In the genomic region with DNA sequence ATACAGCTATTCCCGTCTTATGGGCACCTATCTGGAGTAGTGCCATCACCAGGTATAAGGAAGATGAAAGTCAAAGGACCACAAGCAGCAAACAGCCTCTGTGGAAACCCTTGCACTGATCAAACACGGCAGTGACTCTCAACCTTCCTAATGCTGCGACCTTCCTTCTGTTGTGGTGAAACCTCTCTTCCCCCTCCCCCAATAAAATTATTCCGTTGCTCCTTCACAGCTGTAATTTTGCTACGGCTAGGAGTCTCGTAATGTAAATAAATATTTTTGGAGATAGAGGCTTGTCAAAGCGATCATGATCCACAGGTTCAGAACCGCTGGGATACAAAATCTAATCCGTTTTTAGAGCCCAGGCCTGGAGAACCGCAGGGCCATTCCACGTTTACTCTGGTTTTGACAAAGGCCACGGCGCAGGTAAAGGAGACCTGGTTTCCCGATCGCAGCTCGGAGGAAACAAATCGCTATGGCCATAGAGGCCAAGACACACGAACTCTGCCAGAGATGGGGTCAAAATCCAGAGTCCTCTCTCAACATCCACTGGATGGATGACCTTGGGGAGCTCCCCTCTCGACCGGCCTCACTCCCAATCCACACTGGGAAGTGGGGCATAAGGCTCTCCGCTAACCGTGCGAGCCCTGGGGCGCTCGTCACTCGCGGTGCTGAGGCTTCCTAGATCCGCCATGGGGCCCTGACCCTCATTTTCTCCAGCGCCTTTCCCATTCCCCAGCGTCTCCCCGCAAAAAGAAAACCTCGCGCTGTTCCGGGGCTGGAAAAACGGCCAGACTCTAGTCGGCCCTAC, we compare ENCODE assay signal across 8 mouse cellular contexts. TPM values are rescaled to one million over a fixed set of nuclear protein-coding genes. Genes with fewer than 3 reads are reported as not detected.
A peak's percentile ranks its signal among the peaks of the same experiment; 100 is the strongest.
DNase-seq lines count a peak whose midpoint lies in the region; ATAC-seq and TF ChIP-seq lines count a peak whose summit lies in the region.

No protein-coding gene starts in this region.

- H3K36me3 ChIP-seq in thymus, adult 2 months (ENCODE audit: control insufficient read depth, insufficient read depth, low read length), result peaks cover 4% of the 10 kb centered on the region

- H3K27me3 ChIP-seq in thymus, adult 2 months (ENCODE audit: control insufficient read depth, insufficient read depth, low read length), result no peaks in the 10 kb centered on the region

- H3K4me3 ChIP-seq in thymus, adult 2 months (ENCODE audit: control insufficient read depth, insufficient read depth, low read length), result peak overlapping the region; percentile 74

- peak; percentile 69 for ATAC-seq in erythroblast, adult 5-6 weeks (replicated peaks; ENCODE audit: low FRiP score, poor library complexity, severe bottlenecking)
- peak; percentile 42 for ATAC-seq in megakaryocyte-erythroid progenitor cell, adult 5-6 weeks (replicated peaks; ENCODE audit: low FRiP score, low TSS enrichment, poor library complexity, severe bottlenecking)

- TF ChIP-seq POLR2A in thymus, adult 2 months (IDR thresholded peaks at IDR 0.05; ENCODE audit: control insufficient read depth, extremely low read depth, insufficient read depth, low read length, poor library complexity), result no peak

- peak; percentile 32 for DNase-seq in gastrocnemius, adult 18-20 months (ENCODE audit: low spot score)
- no peak for DNase-seq in gastrocnemius, postnatal 10 days
- no peak for DNase-seq in thymus, adult 2 months
- DNase-seq in thymus, postnatal 25 days, result no peak
- DNase-seq in kidney, adult 8-10 months, result peak; percentile 47
- DNase-seq in thymus, adult 18-20 months, result no peak

- WGBS in thymus, adult 2 months, result under 1% methylated on average over 36 of the region's 36 CpGs

- peak overlapping the region; percentile 6; the same call in 1 of the 2 replicates for H3K27ac ChIP-seq in thymus, adult 2 months (ENCODE audit: control insufficient read depth, insufficient read depth, low read length)

- TF ChIP-seq CTCF in thymus, adult 2 months (IDR thresholded peaks at IDR 0.05; ENCODE audit: borderline replicate concordance, control insufficient read depth, extremely low read depth, insufficient read depth, low read length, poor library complexity), result no peak

- H3K4me1 ChIP-seq in thymus, adult 2 months (replicated peaks; ENCODE audit: control insufficient read depth, insufficient read depth, low read length), result 0 out of 2 replicates have a peak, but pooled peaks cover 3% of the 10 kb centered on the region

RNA-seq across cellular contexts. Expression of a gene that starts 0.5 kb away (rescaled TPM):
- 1,000 to 10,000 TPM; 1,130 to 1,186 TPM for total RNA-seq in gastrocnemius, adult 18-20 months (2021)
- 1,000 to 10,000 TPM; 1,048 to 1,221 TPM for total RNA-seq in gastrocnemius, postnatal 10 days (2021)
- polyA plus RNA-seq in thymus, adult 2 months (2012; rRNA removed), result 75.6 and 114 TPM in 2 replicates
- total RNA-seq in erythroblast, adult 5-6 weeks (2015; ENCODE audit: low replicate concordance), result 199 and 243 TPM in 2 replicates
- 86.3 and 111 TPM in 2 replicates for total RNA-seq in erythroblast, adult 5-6 weeks (2017; ENCODE audit: low replicate concordance)
- 709 and 727 TPM in 2 replicates for total RNA-seq in megakaryocyte-erythroid progenitor cell, adult 5-6 weeks (2014; fragmentation: Nextera tagmentation)
- total RNA-seq in megakaryocyte-erythroid progenitor cell, adult 5-6 weeks (2017), result 667 and 899 TPM in 2 replicates

RNA-seq across cellular contexts. Expression of a gene that starts 0.6 kb away (rescaled TPM):
- 1 to 10 TPM; 7.4 to 8.0 TPM for total RNA-seq in gastrocnemius, adult 18-20 months (2021)
- 10 to 100 TPM in 1 of 2 experiments, 1 to 10 TPM in 1; 8.4 to 11.8 TPM for total RNA-seq in gastrocnemius, postnatal 10 days (2021)
- polyA plus RNA-seq in thymus, adult 2 months (2012; rRNA removed), result 11.5 and 13.2 TPM in 2 replicates
- total RNA-seq in erythroblast, adult 5-6 weeks (2015; ENCODE audit: low replicate concordance), result 2.9 and 3.1 TPM in 2 replicates
- 3.2 and 3.9 TPM in 2 replicates for total RNA-seq in erythroblast, adult 5-6 weeks (2017; ENCODE audit: low replicate concordance)
- total RNA-seq in megakaryocyte-erythroid progenitor cell, adult 5-6 weeks (2014; fragmentation: Nextera tagmentation), result 31.9 and 42.3 TPM in 2 replicates
- total RNA-seq in megakaryocyte-erythroid progenitor cell, adult 5-6 weeks (2017), result 38.0 and 42.3 TPM in 2 replicates

RNA-seq across cellular contexts. Expression of a gene that starts 22.4 kb away (rescaled TPM):
- 1 to 10 TPM; 2.3 to 2.4 TPM for total RNA-seq in gastrocnemius, adult 18-20 months (2021)
- total RNA-seq in gastrocnemius, postnatal 10 days (2021), result 1 to 10 TPM; 2.4 to 3.1 TPM
- 6.7 and 8.4 TPM in 2 replicates for polyA plus RNA-seq in thymus, adult 2 months (2012; rRNA removed)
- total RNA-seq in erythroblast, adult 5-6 weeks (2015; ENCODE audit: low replicate concordance), result 2.1 and 5.2 TPM in 2 replicates
- 11.7 and 13.9 TPM in 2 replicates for total RNA-seq in erythroblast, adult 5-6 weeks (2017; ENCODE audit: low replicate concordance)
- 14.6 and 17.0 TPM in 2 replicates for total RNA-seq in megakaryocyte-erythroid progenitor cell, adult 5-6 weeks (2014; fragmentation: Nextera tagmentation)
- 26.3 and 28.4 TPM in 2 replicates for total RNA-seq in megakaryocyte-erythroid progenitor cell, adult 5-6 weeks (2017)

RNA-seq across cellular contexts. Expression of a gene that starts 39.2 kb away (rescaled TPM):
- total RNA-seq in gastrocnemius, adult 18-20 months (2021), result 1 to 10 TPM; 4.6 to 4.8 TPM
- 1 to 10 TPM; 3.1 to 4.4 TPM for total RNA-seq in gastrocnemius, postnatal 10 days (2021)
- 13.9 and 19.2 TPM in 2 replicates for polyA plus RNA-seq in thymus, adult 2 months (2012; rRNA removed)
- 6.1 and 9.2 TPM in 2 replicates for total RNA-seq in erythroblast, adult 5-6 weeks (2015; ENCODE audit: low replicate concordance)
- total RNA-seq in erythroblast, adult 5-6 weeks (2017; ENCODE audit: low replicate concordance), result 1.9 and 2.5 TPM in 2 replicates
- 33.8 and 37.5 TPM in 2 replicates for total RNA-seq in megakaryocyte-erythroid progenitor cell, adult 5-6 weeks (2014; fragmentation: Nextera tagmentation)
- total RNA-seq in megakaryocyte-erythroid progenitor cell, adult 5-6 weeks (2017), result 18.6 and 19.8 TPM in 2 replicates

RNA-seq across cellular contexts. Expression of a gene that starts 48.2 kb away (rescaled TPM):
- total RNA-seq in gastrocnemius, adult 18-20 months (2021), result 1 to 10 TPM; 1.0 to 1.2 TPM
- total RNA-seq in gastrocnemius, postnatal 10 days (2021), result 1 to 10 TPM; 3.1 to 4.1 TPM
- polyA plus RNA-seq in thymus, adult 2 months (2012; rRNA removed), result 16.3 and 17.2 TPM in 2 replicates
- total RNA-seq in erythroblast, adult 5-6 weeks (2015; ENCODE audit: low replicate concordance), result 2.3 and 4.0 TPM in 2 replicates
- total RNA-seq in erythroblast, adult 5-6 weeks (2017; ENCODE audit: low replicate concordance), result 1.4 and 3.5 TPM in 2 replicates
- 3.2 and 3.6 TPM in 2 replicates for total RNA-seq in megakaryocyte-erythroid progenitor cell, adult 5-6 weeks (2014; fragmentation: Nextera tagmentation)
- total RNA-seq in megakaryocyte-erythroid progenitor cell, adult 5-6 weeks (2017), result 1.6 and 2.3 TPM in 2 replicates

Comparison
In these comparisons a context has a peak if more than half of its experiments do, and no peak if none do; other contexts are left out.
1. DNase-seq: peak in gastrocnemius, adult 18-20 months (single experiment) and kidney, adult 8-10 months (2 of 2); none in gastrocnemius, postnatal 10 days (single experiment), thymus, adult 2 months (single experiment), thymus, postnatal 25 days (single experiment) and thymus, adult 18-20 months (0 of 2).